Mouse (Mus musculus) left cerebral cortex, postnatal 14 days (tissue): Measurements from ENCODE around the gene Cracr2b. TPM values are rescaled to one million over a fixed set of nuclear protein-coding genes. Genes with fewer than 3 reads are reported as not detected.
A peak's percentile ranks its signal among the peaks of the same experiment; 100 is the strongest.

Experiments
- DNase-seq, 2 experiments: peaks; one replicate each; pipeline ENCODE4 v3.0.0; 2021 to 2022; ENCODE audit warnings: low spot score in 2 of 2, mixed read lengths in 1 of 2
- intact Hi-C: fragments of 180-260 bp; cut with DNase I; formaldehyde crosslinking; loops from one replicate; pipeline ENCODE4 v1.15.1; 2025
- total RNA-seq, 2 experiments: library from RNA; stranded (reverse); gene quantifications; 2 replicates each; pipeline ENCODE4 v1.2.3; 2021

Gene Cracr2b
- total RNA-seq, 2 experiments from 2014 or later, result 5.3 to 5.6 TPM

- DNase-seq, result no peak
- intact Hi-C loops, result no loop called here
Observed at GRCm38 (mm10) chr7:141432186-141432611, 28.7 kb upstream of the Cracr2b start.

GRCm38 (mm10) chr7:141432741-141433516 is 28.0 kb upstream of the Cracr2b start:
- no peak for DNase-seq
- intact Hi-C loops, result no loop called here

- no peak for DNase-seq
- intact Hi-C loops, result no loop called here
Observed at GRCm38 (mm10) chr7:141433517-141434400, 27.1 kb upstream of the Cracr2b start.

DNA sequence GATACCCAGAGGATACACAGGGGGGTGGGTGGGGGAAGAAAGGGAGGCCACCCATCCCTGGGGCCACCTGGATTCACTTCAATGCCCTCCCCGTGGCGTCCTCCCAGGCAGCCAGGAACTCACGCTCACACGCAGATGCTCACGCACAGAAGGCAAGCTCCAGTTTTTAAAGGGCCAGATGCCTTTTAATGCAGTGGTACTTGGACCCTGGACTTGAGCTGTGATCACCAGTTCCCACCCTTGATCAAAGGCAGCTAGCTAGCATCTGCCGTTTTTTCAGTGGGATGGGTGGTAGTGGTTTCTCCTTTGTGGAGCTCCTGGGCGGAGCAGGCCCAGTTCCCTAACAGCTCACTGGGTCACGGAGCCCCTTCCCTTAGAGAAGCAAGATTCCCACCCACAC is 26.4 kb upstream of the Cracr2b start:
- intact Hi-C loops, result no loop called here
- DNase-seq, result peak; percentile 74 to 80

GRCm38 (mm10) chr7:141435129-141435855 is 25.6 kb upstream of the Cracr2b start:
- intact Hi-C loops, result no loop called here
- peak; percentile 58 to 64 for DNase-seq

GRCm38 (mm10) chr7:141435856-141436522 is 24.9 kb upstream of the Cracr2b start:
- intact Hi-C loops, result no loop called here
- no peak for DNase-seq

GRCm38 (mm10) chr7:141436523-141436892 is 24.4 kb upstream of the Cracr2b start:
- intact Hi-C loops, result no loop called here
- DNase-seq, result no peak

GRCm38 (mm10) chr7:141437178-141438120 is 23.4 kb upstream of the Cracr2b start, which contains the start of gene Slc25a22:
Gene Slc25a22 (minus strand): TSS chr7:141437892.
- intact Hi-C loops, result no loop called here
- peak; percentile 82 to 86 for DNase-seq

DNA sequence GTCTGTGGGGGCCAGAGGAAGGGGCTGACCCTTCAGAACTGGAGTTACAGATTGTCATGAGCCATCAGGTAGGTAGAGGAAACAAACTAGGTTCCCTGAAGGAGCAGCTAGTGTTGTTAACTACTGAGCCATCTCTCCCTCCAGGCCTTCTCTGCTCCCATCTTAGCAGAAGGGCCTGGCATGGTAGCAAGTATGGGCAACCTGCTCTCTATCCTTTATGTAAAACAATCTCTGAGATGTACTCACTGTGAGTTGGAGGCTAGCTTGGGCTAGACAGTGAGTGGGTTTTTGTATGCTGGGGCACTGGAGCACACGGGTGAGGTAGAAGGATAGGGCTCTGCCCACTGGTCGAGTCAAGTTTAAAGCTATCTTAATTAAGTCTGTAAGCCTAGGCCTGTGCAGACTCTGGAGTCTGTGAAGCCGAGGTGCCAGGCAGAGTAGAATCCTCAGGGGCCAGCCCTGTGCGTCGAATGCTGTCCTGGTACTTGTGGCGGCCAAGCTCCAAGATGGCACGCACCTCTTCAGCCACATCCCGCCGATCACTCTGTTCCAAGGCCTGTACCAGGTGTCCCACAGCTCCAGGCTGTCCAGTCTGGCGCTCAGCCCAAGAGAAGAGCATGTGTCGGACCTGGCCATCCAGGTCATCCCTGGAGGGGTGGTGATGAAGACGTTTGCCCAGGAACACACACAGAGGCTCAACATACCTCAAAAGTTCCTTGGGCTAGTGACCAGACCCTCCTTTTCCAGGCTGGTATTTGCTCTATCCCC is 22.5 kb upstream of the Cracr2b start:
- DNase-seq, result no peak
- intact Hi-C loops, result no loop called here

DNA sequence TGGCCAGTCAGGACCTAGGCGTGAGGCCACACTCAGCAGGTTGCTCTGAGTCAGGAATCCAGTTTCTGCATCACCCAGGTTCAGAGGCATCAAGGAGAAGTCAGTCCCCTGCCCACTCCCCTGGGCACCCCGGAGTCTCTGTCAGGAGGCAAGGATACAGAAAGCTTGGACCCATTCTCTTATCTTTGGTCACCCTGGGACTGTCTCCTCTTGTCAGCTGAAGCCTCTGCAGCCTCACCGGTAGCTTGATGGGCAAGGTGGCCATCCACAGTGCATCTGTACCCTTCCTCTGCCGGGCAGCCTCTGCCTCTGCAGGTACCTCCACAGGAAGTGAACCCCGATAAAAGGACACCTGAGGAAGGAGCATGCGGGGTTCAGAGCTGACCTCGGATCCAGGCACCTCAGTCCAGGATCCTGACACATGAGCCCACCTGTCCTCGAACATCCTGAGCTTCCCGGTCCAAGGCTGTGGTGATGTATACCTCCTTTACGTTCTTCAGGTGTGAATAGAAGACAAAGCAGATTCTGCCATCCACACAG is 21.7 kb upstream of the Cracr2b start:
- intact Hi-C loops, result no loop called here
- DNase-seq, result no peak

GRCm38 (mm10) chr7:141439811-141440210 is 21.1 kb upstream of the Cracr2b start:
- intact Hi-C loops, result no loop called here
- no peak for DNase-seq

GRCm38 (mm10) chr7:141440613-141441012 is 20.3 kb upstream of the Cracr2b start:
- DNase-seq, result peak; percentile 61 to 66
- intact Hi-C loops, result no loop called here

DNA sequence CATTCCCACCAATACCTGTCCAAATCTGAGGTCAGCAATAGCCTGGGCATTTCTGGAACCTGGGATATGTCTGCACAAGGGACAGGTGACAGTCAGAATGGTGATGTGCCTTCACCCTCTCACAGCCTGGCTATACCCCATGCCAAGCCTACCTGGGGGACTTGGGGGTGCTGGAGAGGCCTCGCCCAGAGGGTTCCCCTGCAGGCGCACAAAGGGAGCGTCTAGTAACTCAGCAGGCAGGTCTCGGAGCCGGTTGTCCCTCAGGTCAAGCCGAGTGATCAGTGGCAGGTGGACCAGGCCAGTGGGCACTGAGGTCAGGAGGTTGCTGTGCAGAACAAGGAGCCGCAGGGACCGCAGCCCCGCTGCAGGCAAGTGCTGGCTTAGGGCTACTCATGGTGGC is 19.4 kb upstream of the Cracr2b start:
- DNase-seq, result no peak
- intact Hi-C loops, result no loop called here

- no peak for DNase-seq
- intact Hi-C loops, result no loop called here
Observed at GRCm38 (mm10) chr7:141442199-141442598, 18.7 kb upstream of the Cracr2b start.

- intact Hi-C loops, result no loop called here
- DNase-seq, result no peak
Observed at GRCm38 (mm10) chr7:141443081-141443821, 17.6 kb upstream of the Cracr2b start.

GRCm38 (mm10) chr7:141443828-141444237 is 17.1 kb upstream of the Cracr2b start, which contains the start of gene Pidd1:
Gene Pidd1 (minus strand): TSS chr7:141444025.
- intact Hi-C loops, result no loop called here
- no peak for DNase-seq
